Mouse (Mus musculus) c-Kit-negative CD71-positive TER-119-positive erythroid progenitor cells, embryonic 14.5 days (primary cell): Measurements from ENCODE around the gene Spock1.
"Not testable (repeated sequence)": the region's sequence is repeated elsewhere in the genome, so short reads cannot be mapped to it uniquely, and the experiment has no call there.

Experiments used
- DNase-seq: peaks from one replicate; pipeline ENCODE4 v3.0.0-alpha.2; 2013; ENCODE audit warnings: low read depth, low spot score

Spock1 gene

DNA sequence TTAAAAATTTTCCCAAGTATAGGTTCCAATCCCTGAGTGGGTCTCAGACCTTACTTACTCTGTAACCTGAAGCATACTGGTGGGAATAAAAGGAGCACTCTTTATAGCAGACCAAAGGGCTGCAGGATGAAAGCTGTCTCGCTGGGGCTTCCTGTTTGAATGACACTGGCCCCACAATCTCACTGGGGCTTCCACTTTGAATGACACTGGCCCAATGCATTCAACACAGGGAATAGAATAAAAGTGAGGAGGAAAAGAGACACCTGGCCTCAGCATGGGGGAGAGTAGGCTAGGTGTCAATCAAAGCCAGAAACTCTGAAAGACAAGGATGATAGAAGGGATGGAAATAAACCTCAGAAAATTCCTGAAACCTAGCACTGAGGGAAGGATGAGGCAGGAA, 413.3 kb downstream of the Spock1 start:
- DNase-seq = no peak

- DNase-seq = no peak
Observed at GRCm38 (mm10) chr13:57488926-57489325, 419.2 kb downstream of the Spock1 start.

DNA sequence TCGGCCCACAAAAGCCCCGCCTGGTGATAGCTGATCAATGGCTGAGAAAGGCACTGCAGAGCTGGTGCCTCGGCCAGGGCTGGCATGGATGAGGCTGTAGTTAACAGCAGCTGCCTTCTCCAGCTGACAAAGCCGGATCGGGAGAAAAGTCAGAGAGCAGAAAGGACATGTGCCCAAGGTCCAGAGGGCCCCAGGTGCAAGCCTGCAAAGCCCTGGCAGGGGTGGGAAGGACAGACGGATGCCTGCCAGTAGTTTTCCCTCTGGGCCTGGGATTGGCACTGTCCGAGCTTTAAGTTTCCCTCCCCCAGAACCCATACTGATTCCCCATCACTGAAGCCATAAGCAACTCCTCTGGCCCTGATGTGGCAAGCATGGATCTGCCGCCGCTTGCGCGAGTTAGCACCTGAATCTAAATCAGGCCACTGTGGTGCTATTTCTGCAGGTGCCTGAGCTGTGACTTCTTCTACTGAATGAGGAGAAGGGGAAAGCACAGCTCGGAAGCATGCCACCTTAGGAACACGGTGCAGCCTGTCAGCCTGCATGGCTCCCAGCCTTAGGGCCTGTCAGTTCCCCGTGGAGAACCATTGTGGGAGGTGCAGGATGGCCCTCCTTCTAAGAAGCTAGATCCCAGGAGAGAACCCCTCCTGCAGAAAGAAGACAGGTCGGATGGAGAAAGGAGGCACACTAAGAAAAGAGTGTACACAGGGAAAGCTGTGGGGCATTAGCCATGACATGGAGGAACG, 423.5 kb downstream of the Spock1 start:
- no peak for DNase-seq

GRCm38 (mm10) chr13:57476700-57477099, 431.4 kb downstream of the Spock1 start:
- DNase-seq = peak; percentile 17

- DNase-seq = no peak
Observed at GRCm38 (mm10) chr13:57474068-57474467, 434.1 kb downstream of the Spock1 start.

GRCm38 (mm10) chr13:57470922-57471321, 437.2 kb downstream of the Spock1 start:
- DNase-seq = not testable (repeated sequence)

- DNase-seq = no peak
Observed at GRCm38 (mm10) chr13:57459978-57460377, 448.2 kb downstream of the Spock1 start.

GRCm38 (mm10) chr13:57450189-57450821, 457.8 kb downstream of the Spock1 start:
- no peak for DNase-seq

DNA sequence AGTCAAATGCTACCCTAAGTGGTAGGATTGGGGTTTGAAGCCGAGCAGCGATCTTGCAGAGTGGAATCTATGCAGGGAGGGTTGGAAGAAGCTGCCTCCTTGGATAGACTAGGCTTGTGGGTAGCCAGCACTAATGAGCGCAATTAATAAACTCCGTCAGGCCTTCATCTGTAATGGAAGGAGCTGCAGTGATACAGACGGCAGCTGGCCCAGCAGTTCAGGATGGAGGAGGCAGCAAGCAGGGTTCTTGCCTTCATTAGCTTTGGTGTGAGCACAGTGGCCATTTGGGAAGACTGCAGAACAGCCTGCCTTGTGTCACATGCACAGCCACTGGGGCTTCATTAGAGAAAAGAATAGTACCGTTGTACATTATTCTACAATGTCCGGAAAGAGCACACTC, 459.2 kb downstream of the Spock1 start:
- DNase-seq = no peak

- no peak for DNase-seq
Observed at GRCm38 (mm10) chr13:57444977-57445376, 463.2 kb downstream of the Spock1 start.

GRCm38 (mm10) chr13:57440111-57440510, 468.0 kb downstream of the Spock1 start:
- DNase-seq = no peak

DNA sequence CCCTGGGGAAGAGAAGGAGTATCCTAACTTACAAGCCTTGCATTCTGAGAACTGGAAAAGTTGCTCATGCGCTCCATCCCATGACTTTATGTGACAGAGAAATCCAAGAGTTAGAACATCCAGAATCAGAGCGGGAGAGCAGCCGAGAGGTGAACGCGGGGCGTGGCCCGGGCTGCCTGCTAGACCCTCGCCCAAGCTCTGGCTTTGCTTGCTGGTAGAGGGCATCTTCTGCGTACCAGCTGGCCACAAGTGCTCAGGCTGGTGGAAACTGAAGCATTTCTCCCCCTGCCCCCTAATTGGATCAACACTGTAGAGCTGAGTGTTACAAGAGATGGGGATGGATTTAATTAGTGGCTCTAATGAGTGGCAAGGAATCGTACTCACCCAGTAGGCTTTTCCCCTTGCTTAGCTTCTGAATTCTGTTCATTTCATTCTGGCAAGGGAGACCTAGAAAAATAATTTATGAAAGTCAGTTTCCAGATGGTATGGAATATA, 472.4 kb downstream of the Spock1 start:
- DNase-seq = no peak

GRCm38 (mm10) chr13:57433848-57434247, 474.3 kb downstream of the Spock1 start:
- DNase-seq = no peak

GRCm38 (mm10) chr13:57431815-57432214, 476.3 kb downstream of the Spock1 start:
- DNase-seq = no peak

DNA sequence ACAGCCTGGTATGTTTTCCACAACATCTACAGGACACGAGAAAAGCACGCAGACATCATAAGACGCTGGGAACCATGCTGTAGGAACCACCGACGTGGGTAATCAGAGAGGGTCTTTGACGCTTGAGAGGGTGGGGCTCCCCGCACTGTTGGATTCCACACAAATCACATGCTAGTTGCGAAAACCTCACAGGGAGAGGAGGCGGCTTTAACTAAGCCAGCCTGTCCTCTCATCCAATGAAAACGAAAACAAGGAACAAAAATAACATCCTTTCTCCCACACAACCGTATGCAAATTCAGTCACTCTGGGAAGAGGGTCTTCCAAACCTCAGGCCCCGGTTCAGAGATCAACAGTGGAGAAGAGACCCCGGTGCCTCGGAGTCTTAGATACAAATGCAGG, 479.3 kb downstream of the Spock1 start:
- DNase-seq = no peak

- DNase-seq = no peak
Observed at GRCm38 (mm10) chr13:57418781-57419180, 489.4 kb downstream of the Spock1 start.

DNA sequence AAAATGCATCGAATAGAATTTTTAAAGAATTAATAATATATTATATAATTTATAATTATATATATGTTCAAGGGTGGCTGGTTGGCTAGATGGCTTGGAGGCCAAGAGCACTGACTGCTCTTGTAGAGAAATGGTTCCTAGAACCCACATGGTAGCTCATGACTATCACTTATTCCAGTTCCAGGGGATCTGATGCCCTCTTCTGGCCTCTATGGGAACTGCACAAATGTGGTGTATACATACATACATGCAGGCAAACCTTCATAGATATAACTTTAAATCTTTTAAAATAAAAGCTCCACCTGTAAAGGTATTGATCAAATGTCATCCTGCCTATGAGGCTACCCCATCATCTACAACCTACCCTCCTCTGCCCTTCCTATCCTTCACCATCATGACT, 493.4 kb downstream of the Spock1 start:
- DNase-seq = no peak

GRCm38 (mm10) chr13:57407666-57408065, 500.5 kb downstream of the Spock1 start:
- DNase-seq = no peak

DNA sequence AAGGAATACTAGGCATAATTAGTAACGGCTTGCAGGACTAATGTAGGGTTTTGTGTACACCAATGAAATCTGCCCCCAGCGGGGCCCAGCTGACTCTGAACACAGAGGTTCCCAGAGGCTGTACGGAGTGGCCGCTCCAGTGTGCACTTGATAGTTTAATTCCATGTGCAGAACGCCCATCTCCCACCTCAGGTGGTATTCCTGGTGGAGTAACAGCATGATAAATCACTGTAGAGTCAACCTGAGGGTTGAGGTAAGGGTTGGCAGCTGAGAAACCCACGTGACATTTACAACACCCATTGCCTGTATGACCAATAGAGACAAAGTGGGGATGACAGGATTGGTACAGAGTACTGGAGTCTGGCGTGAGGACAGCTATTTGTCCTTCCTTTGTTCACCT, 505.7 kb downstream of the Spock1 start:
- DNase-seq = no peak

DNA sequence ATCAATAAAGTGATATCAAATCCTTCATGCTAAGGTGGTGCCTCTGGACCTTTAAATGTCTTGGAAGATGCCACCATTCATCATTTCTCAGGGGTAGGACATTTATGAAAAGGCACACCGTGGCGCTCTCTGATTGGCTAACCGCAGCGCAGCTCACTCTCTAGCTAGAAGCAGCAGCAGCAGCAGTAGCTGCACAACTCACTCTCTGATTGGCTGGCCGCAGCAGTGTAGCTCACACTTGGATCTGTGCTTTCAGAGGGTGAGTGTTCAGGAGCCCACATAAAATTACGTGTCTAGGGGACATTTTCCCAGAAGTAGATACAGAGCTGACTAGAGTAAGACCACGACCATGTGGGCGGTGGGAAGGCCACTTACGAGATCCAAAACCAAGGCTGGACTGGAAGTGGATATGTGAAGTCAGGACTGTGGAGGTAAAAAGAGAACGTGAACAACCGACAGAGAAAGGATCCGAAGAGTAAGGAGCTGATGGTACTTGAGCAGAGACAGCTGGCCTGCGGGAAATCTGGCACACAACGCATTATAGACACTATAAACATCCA, 535.9 kb downstream of the Spock1 start:
- DNase-seq = no peak
